Mouse (Mus musculus): ENCODE results near the gene Adgra1. TPM values are rescaled to one million over a fixed set of nuclear protein-coding genes. Genes with fewer than 3 reads are reported as not detected.

The Adgra1 gene
- polyA plus RNA-seq, 1 experiment from 2014 or later: 4.4 TPM

GRCm38 (mm10) chr7:139863076-139863475 is 29.1 kb downstream of the Adgra1 start:
- no peaks in the 10 kb centered on the region for H3K4me1 ChIP-seq (replicated peaks; ENCODE audit: control insufficient read depth, insufficient read depth, low read length)
- H3K27me3 ChIP-seq (ENCODE audit: control insufficient read depth, insufficient read depth, low read length): no peaks in the 10 kb centered on the region
- DNase-seq (ENCODE audit: low spot score) (no peak), ATAC-seq (replicated peaks; ENCODE audit: low FRiP score) (no peak)
- no peak overlapping the region for H3K9ac ChIP-seq (ENCODE audit: low read length)
- H3K4me2 ChIP-seq (ENCODE audit: low read depth, low read length, severe bottlenecking): no peak overlapping the region
- 85% methylated on average over 2 of the region's 2 CpGs for WGBS
- H3K9me3 ChIP-seq (ENCODE audit: control insufficient read depth, low read length): no peaks in the 10 kb centered on the region
- H3K27ac ChIP-seq (ENCODE audit: low read depth, low read length): no peak overlapping the region
- no peaks in the 10 kb centered on the region for H3K36me3 ChIP-seq (ENCODE audit: control insufficient read depth, insufficient read depth, low read length)
- H3K4me3 ChIP-seq (ENCODE audit: low read depth, low read length): no peak overlapping the region

- Histone ChIP-seq H3K4me1 (replicated peaks; ENCODE audit: control insufficient read depth, insufficient read depth, low read length) (no peaks in the 10 kb centered on the region), H3K9ac (ENCODE audit: low read length) (no peak overlapping the region), H3K27me3 (ENCODE audit: control insufficient read depth, insufficient read depth, low read length) (no peaks in the 10 kb centered on the region), H3K4me2 (ENCODE audit: low read depth, low read length, severe bottlenecking) (no peak overlapping the region), H3K27ac (ENCODE audit: low read depth, low read length) (no peak overlapping the region), H3K4me3 (ENCODE audit: low read depth, low read length) (no peak overlapping the region), H3K36me3 (ENCODE audit: control insufficient read depth, insufficient read depth, low read length) (no peaks in the 10 kb centered on the region), H3K9me3 (ENCODE audit: control insufficient read depth, low read length) (no peaks in the 10 kb centered on the region)
- WGBS: 57% methylated on average over 2 of the region's 2 CpGs
- DNase-seq (ENCODE audit: low spot score) (no peak), ATAC-seq (replicated peaks; ENCODE audit: low FRiP score) (no peak)
These were observed 30.3 kb downstream of the Adgra1 start for GRCm38 (mm10) chr7:139864253-139864652.

DNA sequence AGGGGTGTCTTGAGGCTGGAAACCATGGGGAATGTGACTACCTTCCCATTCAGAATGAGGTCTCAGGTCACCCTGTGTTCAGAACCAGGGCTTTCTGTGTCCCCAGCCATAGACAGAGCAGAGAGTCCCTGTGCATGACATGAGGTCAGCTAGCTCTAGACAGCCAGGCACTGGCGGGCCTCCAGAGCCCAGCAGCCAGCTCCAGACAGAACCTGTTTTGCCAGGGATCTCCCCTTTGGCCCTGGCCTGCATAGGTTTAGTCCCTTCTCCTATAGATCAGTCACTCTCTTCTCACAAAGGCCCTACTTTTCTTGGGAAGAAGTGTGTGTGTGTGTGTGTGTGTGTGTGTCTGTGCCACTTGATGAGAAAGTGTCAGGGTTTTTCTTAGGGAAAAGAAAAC is 30.9 kb downstream of the Adgra1 start:
- Histone ChIP-seq H3K4me1 (replicated peaks; ENCODE audit: control insufficient read depth, insufficient read depth, low read length) (no peaks in the 10 kb centered on the region), H3K9ac (ENCODE audit: low read length) (no peak overlapping the region), H3K4me3 (ENCODE audit: low read depth, low read length) (no peak overlapping the region), H3K9me3 (ENCODE audit: control insufficient read depth, low read length) (no peaks in the 10 kb centered on the region), H3K27me3 (ENCODE audit: control insufficient read depth, insufficient read depth, low read length) (no peaks in the 10 kb centered on the region), H3K36me3 (ENCODE audit: control insufficient read depth, insufficient read depth, low read length) (no peaks in the 10 kb centered on the region), H3K27ac (ENCODE audit: low read depth, low read length) (no peak overlapping the region), H3K4me2 (ENCODE audit: low read depth, low read length, severe bottlenecking) (no peak overlapping the region)
- 77% methylated on average over 1 of the region's 1 CpGs for WGBS
- no peak for DNase-seq (ENCODE audit: low spot score)
- no peak for ATAC-seq (replicated peaks; ENCODE audit: low FRiP score)

GRCm38 (mm10) chr7:139871014-139871413 is 37.0 kb downstream of the Adgra1 start:
- no peak for ATAC-seq (replicated peaks; ENCODE audit: low FRiP score)
- WGBS: 89% methylated on average over 5 of the region's 5 CpGs

GRCm38 (mm10) chr7:139877167-139877792 is 43.3 kb downstream of the Adgra1 start:
- WGBS: 71% methylated on average over 10 of the region's 10 CpGs
- no peaks in the 10 kb centered on the region for H3K9me3 ChIP-seq (ENCODE audit: control insufficient read depth, low read length)
- no peak overlapping the region for H3K27ac ChIP-seq (ENCODE audit: low read depth, low read length)
- H3K4me1 ChIP-seq (replicated peaks; ENCODE audit: control insufficient read depth, insufficient read depth, low read length): no peaks in the 10 kb centered on the region
- no peak for ATAC-seq (replicated peaks; ENCODE audit: low FRiP score)
- no peak for DNase-seq (ENCODE audit: low spot score)
- H3K36me3 ChIP-seq (ENCODE audit: control insufficient read depth, insufficient read depth, low read length): no peaks in the 10 kb centered on the region
- no peak overlapping the region for H3K4me3 ChIP-seq (ENCODE audit: low read depth, low read length)
- no peaks in the 10 kb centered on the region for H3K27me3 ChIP-seq (ENCODE audit: control insufficient read depth, insufficient read depth, low read length)
- no peak overlapping the region for H3K4me2 ChIP-seq (ENCODE audit: low read depth, low read length, severe bottlenecking)
- H3K9ac ChIP-seq (ENCODE audit: low read length): no peak overlapping the region

More at GRCm38 (mm10) chr7:139871014-139871413, 37.0 kb downstream of the Adgra1 start:
- H3K36me3 ChIP-seq (ENCODE audit: control insufficient read depth, insufficient read depth, low read length): no peaks in the 10 kb centered on the region
- no peaks in the 10 kb centered on the region for H3K9me3 ChIP-seq (ENCODE audit: control insufficient read depth, low read length)
- no peak for DNase-seq (ENCODE audit: low spot score)
- no peaks in the 10 kb centered on the region for H3K27me3 ChIP-seq (ENCODE audit: control insufficient read depth, insufficient read depth, low read length)
- no peaks in the 10 kb centered on the region for H3K4me1 ChIP-seq (replicated peaks; ENCODE audit: control insufficient read depth, insufficient read depth, low read length)
- no peak overlapping the region for H3K9ac ChIP-seq (ENCODE audit: low read length)
- no peak overlapping the region for H3K4me3 ChIP-seq (ENCODE audit: low read depth, low read length)
- no peak overlapping the region for H3K27ac ChIP-seq (ENCODE audit: low read depth, low read length)
- no peak overlapping the region for H3K4me2 ChIP-seq (ENCODE audit: low read depth, low read length, severe bottlenecking)

DNA sequence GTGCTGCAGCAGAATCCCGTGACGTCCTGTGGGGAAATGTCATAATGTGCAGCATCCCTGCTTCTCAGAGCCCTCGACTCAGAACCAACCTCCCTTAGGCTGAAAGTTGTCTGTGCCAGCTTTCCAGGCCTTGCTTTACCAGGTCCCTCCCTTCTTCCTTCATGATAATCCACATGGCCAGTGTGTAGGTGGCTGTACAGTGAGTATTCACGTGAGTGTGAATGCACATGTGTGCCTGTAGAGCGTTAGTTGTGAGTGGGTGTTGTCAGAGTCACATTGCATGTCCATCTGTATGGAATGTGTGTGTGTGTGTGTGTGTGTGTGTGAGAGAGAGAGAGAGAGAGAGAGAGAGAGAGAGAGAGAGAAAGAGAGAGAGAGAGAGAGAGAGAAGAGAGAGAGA is 44.1 kb downstream of the Adgra1 start:
- Histone ChIP-seq H3K36me3 (ENCODE audit: control insufficient read depth, insufficient read depth, low read length) (no peaks in the 10 kb centered on the region), H3K4me1 (replicated peaks; ENCODE audit: control insufficient read depth, insufficient read depth, low read length) (no peaks in the 10 kb centered on the region), H3K9ac (ENCODE audit: low read length) (no peak overlapping the region), H3K27me3 (ENCODE audit: control insufficient read depth, insufficient read depth, low read length) (no peaks in the 10 kb centered on the region), H3K4me3 (ENCODE audit: low read depth, low read length) (no peak overlapping the region), H3K9me3 (ENCODE audit: control insufficient read depth, low read length) (no peaks in the 10 kb centered on the region), H3K4me2 (ENCODE audit: low read depth, low read length, severe bottlenecking) (no peak overlapping the region), H3K27ac (ENCODE audit: low read depth, low read length) (no peak overlapping the region)
- ATAC-seq (replicated peaks; ENCODE audit: low FRiP score) (no peak), DNase-seq (ENCODE audit: low spot score) (no peak)
- 76% methylated on average over 5 of the region's 5 CpGs for WGBS

DNA sequence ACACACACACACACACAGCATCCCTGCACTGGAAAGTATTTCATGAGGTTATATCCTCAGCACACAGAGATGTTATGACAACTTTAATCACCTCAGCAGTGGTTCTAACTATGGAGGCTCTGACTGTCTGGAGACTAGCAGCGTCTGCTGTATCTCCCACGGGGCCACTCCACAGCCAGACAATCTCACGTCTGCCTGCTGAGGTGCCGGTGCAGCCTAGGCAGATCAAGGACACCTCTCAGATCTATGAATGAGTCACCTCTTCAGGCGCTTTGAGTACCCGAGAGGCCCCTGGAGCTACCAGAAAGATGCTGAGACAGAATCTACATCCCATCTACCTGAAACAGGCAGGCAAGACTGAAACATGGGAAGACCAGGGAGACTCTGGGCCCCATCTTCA is 44.6 kb downstream of the Adgra1 start:
- H3K4me3 ChIP-seq (ENCODE audit: low read depth, low read length): no peak overlapping the region
- no peaks in the 10 kb centered on the region for H3K9me3 ChIP-seq (ENCODE audit: control insufficient read depth, low read length)
- H3K4me2 ChIP-seq (ENCODE audit: low read depth, low read length, severe bottlenecking): no peak overlapping the region
- ATAC-seq (replicated peaks; ENCODE audit: low FRiP score): no peak
- DNase-seq (ENCODE audit: low spot score): no peak
- 77% methylated on average over 6 of the region's 6 CpGs for WGBS
- no peak overlapping the region for H3K27ac ChIP-seq (ENCODE audit: low read depth, low read length)
- no peaks in the 10 kb centered on the region for H3K27me3 ChIP-seq (ENCODE audit: control insufficient read depth, insufficient read depth, low read length)
- no peak overlapping the region for H3K9ac ChIP-seq (ENCODE audit: low read length)
- no peaks in the 10 kb centered on the region for H3K36me3 ChIP-seq (ENCODE audit: control insufficient read depth, insufficient read depth, low read length)
- H3K4me1 ChIP-seq (replicated peaks; ENCODE audit: control insufficient read depth, insufficient read depth, low read length): no peaks in the 10 kb centered on the region

- H3K4me3 ChIP-seq (ENCODE audit: low read depth, low read length): no peak overlapping the region
- H3K27ac ChIP-seq (ENCODE audit: low read depth, low read length): no peak overlapping the region
- WGBS: 84% methylated on average over 4 of the region's 4 CpGs
- H3K9me3 ChIP-seq (ENCODE audit: control insufficient read depth, low read length): no peaks in the 10 kb centered on the region
- no peak overlapping the region for H3K9ac ChIP-seq (ENCODE audit: low read length)
- ATAC-seq (replicated peaks; ENCODE audit: low FRiP score): no peak
- no peaks in the 10 kb centered on the region for H3K27me3 ChIP-seq (ENCODE audit: control insufficient read depth, insufficient read depth, low read length)
- H3K4me2 ChIP-seq (ENCODE audit: low read depth, low read length, severe bottlenecking): no peak overlapping the region
- no peak for DNase-seq (ENCODE audit: low spot score)
- no peaks in the 10 kb centered on the region for H3K36me3 ChIP-seq (ENCODE audit: control insufficient read depth, insufficient read depth, low read length)
- no peaks in the 10 kb centered on the region for H3K4me1 ChIP-seq (replicated peaks; ENCODE audit: control insufficient read depth, insufficient read depth, low read length)
These were observed 49.6 kb downstream of the Adgra1 start for GRCm38 (mm10) chr7:139883545-139883944.

GRCm38 (mm10) chr7:139891779-139892178 is 57.8 kb downstream of the Adgra1 start:
- Histone ChIP-seq H3K27ac (ENCODE audit: low read depth, low read length) (no peak overlapping the region), H3K4me2 (ENCODE audit: low read depth, low read length, severe bottlenecking) (no peak overlapping the region), H3K9me3 (ENCODE audit: control insufficient read depth, low read length) (no peaks in the 10 kb centered on the region), H3K27me3 (ENCODE audit: control insufficient read depth, insufficient read depth, low read length) (peaks cover 25% of the 10 kb centered on the region), H3K9ac (ENCODE audit: low read length) (no peak overlapping the region), H3K36me3 (ENCODE audit: control insufficient read depth, insufficient read depth, low read length) (no peaks in the 10 kb centered on the region), H3K4me1 (replicated peaks; ENCODE audit: control insufficient read depth, insufficient read depth, low read length) (no peaks in the 10 kb centered on the region), H3K4me3 (ENCODE audit: low read depth, low read length) (no peak overlapping the region)
- DNase-seq (ENCODE audit: low spot score): no peak
- no peak for ATAC-seq (replicated peaks; ENCODE audit: low FRiP score)
- 85% methylated on average over 5 of the region's 5 CpGs for WGBS

All from forebrain, embryonic 11.5 days (tissue).